ENCODE assay signal across 8 mouse cellular contexts in the genomic region with DNA sequence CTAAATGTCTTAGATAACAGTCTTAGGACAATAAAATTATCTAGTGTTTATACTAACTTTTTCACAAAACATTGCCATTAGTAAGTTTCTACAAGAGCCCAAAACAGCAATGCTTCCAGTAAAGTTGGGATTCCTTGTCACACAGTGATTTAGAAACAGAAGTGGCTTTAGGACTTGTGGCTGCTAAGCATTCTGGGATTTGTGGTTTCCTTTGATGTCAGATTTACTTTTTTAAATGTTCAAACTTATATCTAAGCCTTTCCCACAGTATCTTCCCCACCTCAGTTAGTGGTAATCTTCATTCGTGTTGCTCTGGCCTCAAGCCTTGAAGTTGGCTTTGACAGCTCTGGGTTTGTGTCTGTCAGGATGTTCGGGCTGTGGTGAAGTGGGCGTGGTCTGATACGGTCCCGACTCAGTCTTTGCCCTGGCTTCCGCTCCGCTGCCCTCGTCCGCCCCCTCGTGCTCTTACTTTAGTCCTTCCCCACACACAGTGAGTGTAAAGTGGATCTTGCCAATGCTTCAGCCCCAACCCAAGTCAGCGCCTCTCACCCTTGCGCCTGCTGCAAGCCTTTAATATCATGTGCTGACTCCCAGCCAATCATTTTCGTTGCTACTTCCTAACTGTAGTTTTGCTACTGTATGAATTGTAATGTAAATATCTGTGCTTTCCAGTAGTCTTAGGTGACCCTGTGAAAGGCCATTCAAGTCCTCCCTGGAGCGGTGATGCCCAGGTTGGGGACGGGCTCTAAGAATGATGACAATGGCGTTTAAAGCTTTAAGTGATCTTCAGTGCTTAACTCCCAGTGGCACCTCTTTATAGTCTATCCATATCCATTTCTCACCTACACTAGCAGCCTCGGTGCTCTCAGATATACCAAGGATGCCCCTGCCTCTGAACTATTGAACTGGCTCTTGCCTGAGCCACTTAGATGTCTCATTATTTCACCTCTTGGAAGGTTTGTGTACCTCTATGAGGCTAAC. TPM values are rescaled to one million over a fixed set of nuclear protein-coding genes. Genes with fewer than 3 reads are reported as not detected.
A peak's percentile ranks its signal among the peaks of the same experiment; 100 is the strongest.
DNase-seq lines count a peak whose midpoint lies in the region; ATAC-seq and TF ChIP-seq lines count a peak whose summit lies in the region.

No protein-coding gene starts in this region.

- H3K36me3 ChIP-seq in intestine, postnatal 0 days (ENCODE audit: control insufficient read depth, insufficient read depth), result no peaks in the 10 kb centered on the region
- H3K36me3 ChIP-seq in liver, embryonic 11.5 days (ENCODE audit: control insufficient read depth, insufficient read depth, low read length), result no peaks in the 10 kb centered on the region
- no peaks in the 10 kb centered on the region for H3K36me3 ChIP-seq in midbrain, postnatal 0 days (ENCODE audit: insufficient read depth, low read length)
- no peaks in the 10 kb centered on the region for H3K36me3 ChIP-seq in splenic B cell, adult 2 months (ENCODE audit: control insufficient read depth, insufficient read depth, low read length, poor library complexity, severe bottlenecking)

- peak; percentile 24 for DNase-seq in ovary, adult 18-20 months (ENCODE audit: low spot score)
- DNase-seq in ovary, postnatal 10 days (ENCODE audit: low spot score), result no peak
- DNase-seq in embryo, embryonic 9.5 days (ENCODE audit: extremely low spot score), result peak; percentile 62
- peak; percentile 60 to 62 for DNase-seq in heart, adult 18-20 months
- DNase-seq in liver, embryonic 11.5 days (ENCODE audit: low spot score), result peak; percentile 59
- peak; percentile 64 for DNase-seq in midbrain, postnatal 0 days (ENCODE audit: low spot score)
- DNase-seq in splenic B cell, adult 2 months (ENCODE audit: low read depth, low spot score), result peak; percentile 89

- no peaks in the 10 kb centered on the region for H3K4me1 ChIP-seq in intestine, postnatal 0 days (replicated peaks; ENCODE audit: control insufficient read depth, insufficient read depth, low read length)
- H3K4me1 ChIP-seq in liver, embryonic 11.5 days (replicated peaks; ENCODE audit: control insufficient read depth, insufficient read depth, low read length), result no peaks in the 10 kb centered on the region
- no peaks in the 10 kb centered on the region for H3K4me1 ChIP-seq in midbrain, postnatal 0 days (ENCODE audit: insufficient read depth, low read length)

- peak; percentile 75 for TF ChIP-seq CTCF in intestine, postnatal 0 days (IDR thresholded peaks at IDR 0.05; ENCODE audit: low read depth)
- TF ChIP-seq CTCF in midbrain, postnatal 0 days (IDR thresholded peaks at IDR 0.05), result peak; percentile 65

- H3K27me3 ChIP-seq in intestine, postnatal 0 days (replicated peaks; ENCODE audit: control insufficient read depth, insufficient read depth, low read length), result no peaks in the 10 kb centered on the region
- H3K27me3 ChIP-seq in liver, embryonic 11.5 days (replicated peaks; ENCODE audit: control insufficient read depth, insufficient read depth, low read length), result no peaks in the 10 kb centered on the region
- H3K27me3 ChIP-seq in midbrain, postnatal 0 days (ENCODE audit: insufficient read depth, low read length), result no peaks in the 10 kb centered on the region
- no peaks in the 10 kb centered on the region for H3K27me3 ChIP-seq in splenic B cell, adult 2 months (ENCODE audit: control insufficient read depth, insufficient read depth, low read length, poor library complexity, severe bottlenecking)

- peak overlapping the region; percentile 23; the same call in 1 of the 2 replicates for H3K9ac ChIP-seq in intestine, postnatal 0 days (ENCODE audit: low read depth, low read length)
- H3K9ac ChIP-seq in liver, embryonic 11.5 days (ENCODE audit: low read depth, low read length), result no peak overlapping the region
- H3K9ac ChIP-seq in midbrain, postnatal 0 days (replicated peaks; ENCODE audit: low read length, poor library complexity, severe bottlenecking), result 0 out of 2 replicates have a peak overlapping the region, but pooled peaks have one; percentile 20

- H3K27ac ChIP-seq in intestine, postnatal 0 days (ENCODE audit: low read depth, low read length), result no peak overlapping the region
- no peak overlapping the region for H3K27ac ChIP-seq in liver, embryonic 11.5 days (ENCODE audit: low read depth, low read length)
- H3K27ac ChIP-seq in midbrain, postnatal 0 days (ENCODE audit: low read depth, low read length), result no peak overlapping the region

- 13% methylated on average over 17 of the region's 17 CpGs for WGBS in intestine, postnatal 0 days
- 11% methylated on average over 17 of the region's 17 CpGs for WGBS in liver, embryonic 11.5 days
- WGBS in midbrain, postnatal 0 days, result 15% methylated on average over 17 of the region's 17 CpGs

- ATAC-seq in intestine, postnatal 0 days, result peak; percentile 79
- ATAC-seq in liver, embryonic 11.5 days (replicated peaks; ENCODE audit: low FRiP score), result peak; percentile 78
- ATAC-seq in midbrain, postnatal 0 days (ENCODE audit: low FRiP score), result peak; percentile 85

- H3K9me3 ChIP-seq in intestine, postnatal 0 days (ENCODE audit: control insufficient read depth), result no peaks in the 10 kb centered on the region
- H3K9me3 ChIP-seq in liver, embryonic 11.5 days (ENCODE audit: control insufficient read depth, low read length), result no peaks in the 10 kb centered on the region
- H3K9me3 ChIP-seq in midbrain, postnatal 0 days (ENCODE audit: low read length), result no peaks in the 10 kb centered on the region

- peak overlapping the region; percentile 42 for H3K4me3 ChIP-seq in intestine, postnatal 0 days (ENCODE audit: low read depth, low read length)
- peak overlapping the region; percentile 35 for H3K4me3 ChIP-seq in liver, embryonic 11.5 days (ENCODE audit: low read depth, low read length)
- H3K4me3 ChIP-seq in midbrain, postnatal 0 days (ENCODE audit: low read depth, low read length), result peak overlapping the region; percentile 47

- H3K4me2 ChIP-seq in intestine, postnatal 0 days (replicated peaks; ENCODE audit: low read depth), result peak overlapping the region; percentile 76
- peak overlapping the region; percentile 62 for H3K4me2 ChIP-seq in liver, embryonic 11.5 days
- peak overlapping the region; percentile 59 for H3K4me2 ChIP-seq in midbrain, postnatal 0 days (ENCODE audit: low read depth, low read length, poor library complexity, severe bottlenecking)

RNA-seq across cellular contexts. Expression of a gene that starts 18.4 kb away (rescaled TPM):
- total RNA-seq in heart, adult 18-20 months (2021), result not detected
- polyA plus RNA-seq in intestine, postnatal 0 days (2015; fragmentation: Nextera tagmentation; extraction: Ambion mirVana), result 0.73 and 1.6 TPM in 2 replicates
- polyA plus RNA-seq in liver, embryonic 11.5 days (2014; fragmentation: Nextera tagmentation; extraction: Ambion mirVana), result not detected in 2 replicates
- not detected in 2 replicates for total RNA-seq in midbrain, postnatal 0 days (2014; rRNA removed)
- 1.8 and 5.0 TPM in 2 replicates for polyA plus RNA-seq in midbrain, postnatal 0 days (2015; fragmentation: Nextera tagmentation; extraction: Ambion mirVana)
